Mouse (Mus musculus) brain, embryonic 18.5 days (tissue): ENCODE results near the gene Runx2.

Source experiments
- DNase-seq: peaks from one replicate; pipeline ENCODE4 v3.0.0-alpha.2; 2012; ENCODE audit warnings: low read depth, low spot score

Gene Runx2

GRCm38 (mm10) chr17:44768522-44768921 is 46.1 kb downstream of the Runx2 start:
- DNase-seq: no peak

GRCm38 (mm10) chr17:44767375-44767774 is 47.2 kb downstream of the Runx2 start:
- no peak for DNase-seq

- DNase-seq: no peak
Measured at GRCm38 (mm10) chr17:44766975-44767374, 47.6 kb downstream of the Runx2 start.

GRCm38 (mm10) chr17:44766318-44766717 is 48.3 kb downstream of the Runx2 start:
- no peak for DNase-seq

- DNase-seq: no peak
Measured at GRCm38 (mm10) chr17:44745378-44745777, 69.2 kb downstream of the Runx2 start.

- DNase-seq: no peak
Measured at GRCm38 (mm10) chr17:44743780-44744179, 70.8 kb downstream of the Runx2 start.

GRCm38 (mm10) chr17:44742246-44742645 is 72.4 kb downstream of the Runx2 start:
- no peak for DNase-seq

GRCm38 (mm10) chr17:44738121-44738637 is 76.4 kb downstream of the Runx2 start:
- no peak for DNase-seq

- no peak for DNase-seq
Measured at GRCm38 (mm10) chr17:44737275-44738120, 77.1 kb downstream of the Runx2 start.

- no peak for DNase-seq
Measured at GRCm38 (mm10) chr17:44735991-44736561, 78.5 kb downstream of the Runx2 start.

GRCm38 (mm10) chr17:44735223-44735990 is 79.2 kb downstream of the Runx2 start:
- no peak for DNase-seq

- DNase-seq: no peak
Measured at GRCm38 (mm10) chr17:44734501-44735222, 79.9 kb downstream of the Runx2 start.

GRCm38 (mm10) chr17:44733544-44734310 is 80.9 kb downstream of the Runx2 start:
- no peak for DNase-seq

GRCm38 (mm10) chr17:44728464-44728863 is 86.1 kb downstream of the Runx2 start:
- DNase-seq: no peak

GRCm38 (mm10) chr17:44727675-44728074 is 86.9 kb downstream of the Runx2 start:
- DNase-seq: no peak

GRCm38 (mm10) chr17:44724805-44725480 is 89.7 kb downstream of the Runx2 start:
- DNase-seq: no peak

GRCm38 (mm10) chr17:44724255-44724654 is 90.3 kb downstream of the Runx2 start:
- no peak for DNase-seq

GRCm38 (mm10) chr17:44722103-44722792 is 92.3 kb downstream of the Runx2 start:
- DNase-seq: no peak

- DNase-seq: no peak
Measured at GRCm38 (mm10) chr17:44718591-44718990, 96.0 kb downstream of the Runx2 start.

GRCm38 (mm10) chr17:44718036-44718435 is 96.6 kb downstream of the Runx2 start:
- DNase-seq: no peak
